Mouse (Mus musculus): ENCODE results near the gene Commd3. TPM values are rescaled to one million over a fixed set of nuclear protein-coding genes. Genes with fewer than 3 reads are reported as not detected.
A peak's percentile ranks its signal among the peaks of the same experiment; 100 is the strongest.

Commd3 gene
- polyA plus RNA-seq, 1 experiment from 2014 or later = 215 TPM

DNA sequence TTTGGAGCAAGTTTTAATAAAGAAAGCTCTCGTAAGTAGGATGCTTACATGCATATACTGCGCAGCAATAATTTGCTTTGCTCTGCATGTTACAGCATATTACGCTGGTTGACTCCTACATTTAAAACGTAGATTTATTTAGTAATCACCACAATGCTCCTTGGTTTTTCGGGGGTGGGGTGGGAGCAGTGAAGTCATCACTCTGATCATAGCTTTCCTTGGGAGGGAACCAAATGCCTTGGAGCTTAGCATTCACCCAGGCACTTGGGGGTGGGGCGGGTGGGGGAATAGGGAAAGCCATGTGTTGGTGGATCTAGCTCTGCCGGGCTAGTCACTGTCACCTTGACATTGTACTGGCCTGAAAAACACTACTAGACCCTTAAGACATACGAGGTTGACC, 23.0 kb downstream of the Commd3 start:
- H3K9ac ChIP-seq = no peak overlapping the region
- WGBS = 6% methylated on average over 8 of the region's 8 CpGs
- no peaks in the 10 kb centered on the region for H3K36me3 ChIP-seq
- H3K4me1 ChIP-seq = peaks cover 28% of the 10 kb centered on the region
- H3K4me3 ChIP-seq (replicated peaks) = peak overlapping the region; percentile 73; the same call in 1 of the 2 replicates
- H3K27ac ChIP-seq (replicated peaks) = no peak overlapping the region
- H3K27me3 ChIP-seq = peaks cover 74% of the 10 kb centered on the region
- no peak for ATAC-seq (ENCODE audit: insufficient number of reproducible peaks, low FRiP score, low TSS enrichment, low read depth)
- H3K9me3 ChIP-seq (replicated peaks) = no peaks in the 10 kb centered on the region
- peak overlapping the region; percentile 96; the same call in 1 of the 2 replicates for H3K4me2 ChIP-seq (replicated peaks)

DNA sequence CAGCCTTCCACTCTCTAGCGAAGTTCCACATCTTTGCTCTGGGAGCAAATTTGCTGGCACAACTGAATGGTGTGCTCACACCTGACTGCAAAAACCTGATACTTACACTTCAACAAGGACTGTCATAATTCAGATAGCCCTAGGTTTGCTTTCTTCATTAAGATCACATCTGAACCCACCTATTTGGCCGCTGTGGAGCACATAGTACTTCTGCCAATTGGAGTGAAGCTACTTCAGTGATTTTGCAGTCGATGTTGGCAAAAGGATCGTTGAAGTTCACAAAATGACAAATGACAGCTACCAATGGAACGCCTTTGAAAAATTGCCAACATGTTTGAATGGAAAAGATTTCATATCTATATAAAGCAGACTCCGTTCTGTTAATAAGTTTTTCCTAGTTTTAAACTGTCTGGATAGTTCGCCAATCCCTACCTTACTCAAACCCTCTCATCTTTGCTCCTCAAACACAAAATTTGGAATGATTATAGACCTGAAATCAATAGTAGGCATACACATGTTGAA, 23.5 kb downstream of the Commd3 start:
- Histone ChIP-seq H3K4me1 (peaks cover 22% of the 10 kb centered on the region), H3K9me3 (replicated peaks) (no peaks in the 10 kb centered on the region), H3K4me2 (replicated peaks) (no peak overlapping the region), H3K27ac (replicated peaks) (no peak overlapping the region), H3K9ac (no peak overlapping the region), H3K4me3 (replicated peaks) (no peak overlapping the region), H3K27me3 (peaks cover 73% of the 10 kb centered on the region), H3K36me3 (no peaks in the 10 kb centered on the region)
- no peak for ATAC-seq (ENCODE audit: insufficient number of reproducible peaks, low FRiP score, low TSS enrichment, low read depth)
- WGBS = 10% methylated on average over 7 of the region's 7 CpGs

DNA sequence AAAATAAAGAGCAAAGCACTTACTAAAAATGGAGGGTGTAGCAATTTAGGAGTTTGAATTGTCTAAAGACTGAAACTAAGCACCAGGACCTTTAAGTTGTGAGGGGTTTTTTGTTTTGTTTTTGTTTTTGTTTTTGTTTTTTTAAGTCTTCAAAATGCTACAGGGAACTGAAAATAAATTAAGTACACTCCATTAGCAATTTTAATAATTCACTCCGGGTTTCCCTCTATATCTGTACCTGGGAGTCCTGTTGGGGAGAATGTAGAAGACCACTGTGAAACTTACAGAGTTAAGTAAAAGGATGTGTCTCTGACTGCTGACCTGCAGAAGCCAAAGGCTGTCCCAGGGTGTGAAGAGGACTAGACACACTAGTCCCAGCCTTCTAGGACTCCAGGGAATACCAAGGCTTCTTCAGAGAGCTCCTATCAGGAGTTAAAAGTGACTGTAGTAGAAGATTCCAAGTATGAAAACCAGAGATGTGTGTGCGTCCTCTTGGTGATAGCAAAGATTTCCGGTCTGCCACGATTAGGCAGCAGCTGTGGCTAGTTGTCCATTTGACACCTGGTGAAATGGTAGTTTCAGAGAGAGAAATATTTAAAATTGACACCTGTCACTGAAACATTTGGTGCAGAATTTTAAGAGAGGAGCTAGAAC, 25.5 kb downstream of the Commd3 start:
- H3K4me1 ChIP-seq = peaks cover 22% of the 10 kb centered on the region
- H3K36me3 ChIP-seq = no peaks in the 10 kb centered on the region
- H3K9ac ChIP-seq = no peak overlapping the region
- no peaks in the 10 kb centered on the region for H3K9me3 ChIP-seq (replicated peaks)
- no peak overlapping the region for H3K27ac ChIP-seq (replicated peaks)
- 3% methylated on average over 4 of the region's 4 CpGs for WGBS
- peaks cover 68% of the 10 kb centered on the region for H3K27me3 ChIP-seq
- H3K4me3 ChIP-seq (replicated peaks) = no peak overlapping the region
- ATAC-seq (ENCODE audit: insufficient number of reproducible peaks, low FRiP score, low TSS enrichment, low read depth) = no peak
- no peak overlapping the region for H3K4me2 ChIP-seq (replicated peaks)

DNA sequence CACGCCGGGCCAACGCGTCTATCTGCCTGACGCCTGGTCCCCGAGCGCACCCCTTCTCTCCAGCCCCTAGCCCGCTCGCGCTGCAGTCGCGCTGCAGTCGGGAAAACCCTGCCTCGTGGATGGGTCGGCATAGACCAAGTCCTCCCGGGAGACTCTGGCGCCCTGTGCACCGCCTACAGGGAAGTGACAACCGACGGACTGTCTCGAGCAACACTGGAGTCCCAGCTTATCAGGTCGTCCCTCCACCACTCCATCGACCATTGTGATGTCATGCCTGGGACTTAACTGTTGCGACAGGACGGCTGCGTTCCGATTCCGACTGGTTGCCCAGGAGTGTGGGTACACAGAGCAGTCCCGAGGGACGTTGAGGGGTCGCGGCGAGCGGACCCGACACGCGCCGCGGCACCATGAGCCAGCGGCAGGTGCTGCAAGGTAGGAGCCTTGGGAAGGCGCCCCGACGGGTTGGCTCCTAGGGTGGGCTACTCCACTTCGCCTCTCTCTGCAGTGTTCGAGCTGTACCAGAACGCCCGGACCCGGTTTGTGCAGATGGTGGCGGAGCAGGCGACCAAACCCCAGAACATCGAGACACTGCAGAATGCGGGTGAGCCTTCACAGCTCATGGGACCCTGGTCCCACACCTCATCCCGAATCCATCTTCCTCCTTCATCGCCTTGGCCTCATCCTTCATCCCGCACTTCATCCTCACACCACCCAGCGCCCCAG, 26.6 kb downstream of the Commd3 start:
- no peak for ATAC-seq (ENCODE audit: insufficient number of reproducible peaks, low FRiP score, low TSS enrichment, low read depth)
- Histone ChIP-seq H3K9ac (no peak overlapping the region), H3K9me3 (replicated peaks) (no peaks in the 10 kb centered on the region), H3K4me1 (peaks cover 20% of the 10 kb centered on the region), H3K27me3 (peaks cover 66% of the 10 kb centered on the region), H3K36me3 (no peaks in the 10 kb centered on the region), H3K4me2 (replicated peaks) (peak overlapping the region; percentile 24; the same call in 1 of the 2 replicates), H3K27ac (replicated peaks) (no peak overlapping the region), H3K4me3 (replicated peaks) (peak overlapping the region; percentile 18)
- WGBS = under 1% methylated on average over 56 of the region's 56 CpGs

DNA sequence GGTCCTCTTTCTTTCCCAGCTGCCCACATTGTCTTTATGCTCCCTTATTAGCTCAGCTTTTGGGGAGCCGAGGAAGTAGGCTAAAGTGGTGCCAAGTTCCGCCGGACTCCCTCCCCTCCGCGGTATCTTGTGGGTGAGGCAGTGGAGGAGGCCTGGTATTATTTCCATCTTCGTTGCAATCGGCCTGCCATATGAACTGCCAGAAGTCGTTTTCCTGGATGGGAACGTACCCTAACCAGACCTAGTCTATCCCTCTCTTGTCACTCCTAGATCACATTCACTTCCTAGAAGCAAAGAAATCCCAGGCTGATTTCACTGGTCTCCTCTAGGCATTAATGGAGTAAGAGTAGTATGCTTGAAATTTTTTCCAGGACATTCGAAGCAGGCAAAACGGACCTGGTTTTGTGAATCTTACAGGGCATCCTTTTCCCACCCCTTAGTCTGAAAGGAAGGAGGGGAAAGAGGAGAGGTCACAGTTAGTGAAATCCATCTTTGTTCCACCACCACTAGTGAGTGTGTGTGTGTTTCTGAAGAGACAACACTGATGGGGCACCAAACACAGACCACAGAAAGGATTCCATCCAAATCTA, 27.3 kb downstream of the Commd3 start:
- H3K27me3 ChIP-seq = peaks cover 63% of the 10 kb centered on the region
- no peak for ATAC-seq (ENCODE audit: insufficient number of reproducible peaks, low FRiP score, low TSS enrichment, low read depth)
- no peak overlapping the region for H3K27ac ChIP-seq (replicated peaks)
- WGBS = 1% methylated on average over 11 of the region's 11 CpGs
- no peak overlapping the region for H3K9ac ChIP-seq
- no peaks in the 10 kb centered on the region for H3K36me3 ChIP-seq
- no peak overlapping the region for H3K4me3 ChIP-seq (replicated peaks)
- no peaks in the 10 kb centered on the region for H3K9me3 ChIP-seq (replicated peaks)
- peaks cover 16% of the 10 kb centered on the region for H3K4me1 ChIP-seq
- no peak overlapping the region for H3K4me2 ChIP-seq (replicated peaks)

DNA sequence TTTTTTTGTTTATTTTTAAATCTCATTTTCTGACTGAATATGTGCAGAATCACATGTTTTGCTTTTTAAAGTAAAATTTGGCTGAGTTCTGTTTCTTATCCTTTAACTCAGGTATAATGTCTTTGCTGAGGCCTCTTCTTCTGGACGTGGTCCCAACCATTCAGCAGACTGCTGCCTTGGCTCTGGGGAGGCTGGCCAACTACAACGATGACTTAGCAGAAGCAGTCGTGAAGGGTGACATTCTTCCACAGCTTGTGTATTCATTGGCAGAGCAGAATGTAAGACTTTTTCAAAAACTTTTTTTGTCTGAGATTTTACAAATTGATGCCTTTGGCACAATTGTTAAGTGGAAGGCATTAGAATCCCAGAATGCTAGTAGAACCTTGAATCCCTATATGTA, 38.2 kb downstream of the Commd3 start:
- WGBS = 62% methylated on average over 3 of the region's 3 CpGs
- no peak for ATAC-seq (ENCODE audit: insufficient number of reproducible peaks, low FRiP score, low TSS enrichment, low read depth)
- no peaks in the 10 kb centered on the region for H3K36me3 ChIP-seq

DNA sequence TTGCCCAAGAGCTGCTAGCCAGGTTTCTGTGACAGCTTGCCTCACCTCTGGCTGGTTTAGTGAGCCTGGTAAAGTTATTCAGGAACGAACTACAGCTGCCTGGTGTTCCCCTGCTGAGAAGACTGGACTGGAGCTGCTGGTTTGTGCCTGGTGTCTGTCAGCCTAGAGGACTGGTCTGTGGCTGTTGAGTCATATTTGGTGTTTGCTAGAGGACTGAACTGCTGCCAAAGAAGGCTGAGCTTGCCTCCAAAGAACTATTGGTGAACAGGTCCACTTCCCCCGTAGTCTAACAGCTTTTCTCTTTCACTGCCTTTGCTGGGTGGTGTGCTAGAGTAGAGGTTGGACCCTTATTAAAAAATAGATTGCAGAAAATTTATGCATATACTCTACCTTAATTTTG, 40.9 kb downstream of the Commd3 start:
- no peaks in the 10 kb centered on the region for H3K27me3 ChIP-seq
- H3K4me1 ChIP-seq = no peaks in the 10 kb centered on the region
- WGBS = 65% methylated on average over 2 of the region's 2 CpGs
- ATAC-seq (ENCODE audit: insufficient number of reproducible peaks, low FRiP score, low TSS enrichment, low read depth) = no peak
- no peak overlapping the region for H3K4me2 ChIP-seq (replicated peaks)
- H3K4me3 ChIP-seq (replicated peaks) = no peak overlapping the region
- H3K9ac ChIP-seq = no peak overlapping the region
- no peak overlapping the region for H3K27ac ChIP-seq (replicated peaks)
- no peaks in the 10 kb centered on the region for H3K9me3 ChIP-seq (replicated peaks)
- H3K36me3 ChIP-seq = no peaks in the 10 kb centered on the region

More for the DNA sequence above, 38.2 kb downstream of the Commd3 start:
- Histone ChIP-seq H3K27ac (replicated peaks) (no peak overlapping the region), H3K4me1 (no peaks in the 10 kb centered on the region), H3K4me2 (replicated peaks) (no peak overlapping the region), H3K27me3 (peaks cover 3% of the 10 kb centered on the region; the same call in 1 of the 2 replicates), H3K9me3 (replicated peaks) (no peaks in the 10 kb centered on the region), H3K4me3 (replicated peaks) (no peak overlapping the region), H3K9ac (no peak overlapping the region)

DNA sequence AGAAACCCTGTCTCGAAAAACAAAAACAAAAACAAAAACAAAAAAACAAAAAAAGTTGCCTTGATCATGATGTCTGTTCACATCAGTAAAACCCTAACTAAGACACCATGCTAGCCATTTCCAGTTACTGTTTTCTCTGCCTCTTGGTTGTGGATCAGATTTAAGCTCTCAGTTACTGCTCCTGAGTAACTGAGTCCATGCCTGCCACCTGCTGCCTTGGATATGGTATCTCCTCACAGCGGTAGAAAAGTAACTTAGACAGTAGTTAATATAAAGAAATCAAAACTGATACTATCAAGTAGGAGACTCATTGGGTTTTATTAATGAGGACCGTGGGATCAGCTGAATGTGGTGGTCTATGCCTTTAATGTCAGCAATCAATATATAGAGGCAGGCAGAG, 42.2 kb downstream of the Commd3 start:
- H3K27ac ChIP-seq (replicated peaks) = no peak overlapping the region
- no peak for ATAC-seq (ENCODE audit: insufficient number of reproducible peaks, low FRiP score, low TSS enrichment, low read depth)
- no peaks in the 10 kb centered on the region for H3K4me1 ChIP-seq
- H3K4me2 ChIP-seq (replicated peaks) = no peak overlapping the region
- H3K9ac ChIP-seq = no peak overlapping the region
- no peaks in the 10 kb centered on the region for H3K27me3 ChIP-seq
- 74% methylated on average over 3 of the region's 3 CpGs for WGBS
- H3K36me3 ChIP-seq = no peaks in the 10 kb centered on the region
- H3K9me3 ChIP-seq (replicated peaks) = no peaks in the 10 kb centered on the region
- H3K4me3 ChIP-seq (replicated peaks) = no peak overlapping the region

DNA sequence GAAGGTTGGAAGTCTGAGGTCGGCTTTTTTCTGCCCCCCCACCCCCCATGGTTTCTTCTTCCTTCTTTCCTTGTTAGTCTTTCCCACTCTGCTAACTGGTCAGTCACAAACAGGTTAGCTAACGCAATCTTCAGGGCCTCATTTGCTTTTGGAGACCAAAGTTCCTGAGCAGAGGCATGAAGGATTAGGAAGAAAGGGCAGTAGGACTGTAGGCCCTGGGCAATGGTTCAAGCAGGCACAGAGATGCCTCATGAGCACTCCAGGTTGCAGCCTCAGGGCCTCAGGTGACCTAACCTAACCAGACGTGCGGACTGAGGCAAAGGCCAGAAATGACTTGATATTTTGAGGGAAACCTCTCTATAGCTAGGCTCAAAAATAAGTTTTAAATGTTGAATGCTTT, 46.3 kb downstream of the Commd3 start:
- H3K9ac ChIP-seq = no peak overlapping the region
- no peaks in the 10 kb centered on the region for H3K9me3 ChIP-seq (replicated peaks)
- no peaks in the 10 kb centered on the region for H3K4me1 ChIP-seq
- H3K36me3 ChIP-seq = no peaks in the 10 kb centered on the region
- WGBS = 84% methylated on average over 4 of the region's 4 CpGs
- no peak overlapping the region for H3K4me2 ChIP-seq (replicated peaks)
- no peak for ATAC-seq (ENCODE audit: insufficient number of reproducible peaks, low FRiP score, low TSS enrichment, low read depth)
- H3K27me3 ChIP-seq = no peaks in the 10 kb centered on the region
- no peak overlapping the region for H3K27ac ChIP-seq (replicated peaks)
- no peak overlapping the region for H3K4me3 ChIP-seq (replicated peaks)

DNA sequence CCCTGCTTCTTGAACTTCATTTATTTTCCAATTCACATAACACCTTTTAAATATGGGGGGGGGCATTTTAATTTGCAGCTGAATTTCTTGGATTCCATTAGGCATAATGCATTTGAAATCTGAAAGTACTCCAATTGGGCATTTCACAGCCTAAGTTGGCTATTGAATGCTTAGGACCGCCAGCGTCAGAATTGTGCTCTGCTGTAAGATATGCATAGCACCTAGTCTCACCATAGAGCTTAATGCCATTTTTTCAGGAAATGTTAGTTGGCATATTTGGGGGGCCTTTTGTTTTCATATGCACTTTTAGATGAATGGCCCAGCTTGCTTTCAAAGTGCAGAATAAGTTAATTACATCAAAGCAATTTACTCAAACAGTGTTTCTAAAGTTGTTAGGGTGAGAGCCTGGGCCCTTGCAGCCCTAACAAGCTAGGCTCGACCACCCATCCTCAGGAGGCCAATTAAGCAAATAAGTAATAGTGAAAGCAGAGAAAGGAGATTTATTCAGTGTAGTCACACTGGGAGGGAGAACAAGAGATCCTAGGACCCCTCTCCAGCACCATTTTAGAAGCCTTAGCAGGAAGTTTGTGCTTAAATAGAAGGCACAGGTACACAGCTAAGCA, 50.1 kb downstream of the Commd3 start:
- H3K4me2 ChIP-seq (replicated peaks) = no peak overlapping the region
- no peaks in the 10 kb centered on the region for H3K9me3 ChIP-seq (replicated peaks)
- ATAC-seq (ENCODE audit: insufficient number of reproducible peaks, low FRiP score, low TSS enrichment, low read depth) = no peak
- 64% methylated on average over 3 of the region's 3 CpGs for WGBS
- H3K4me3 ChIP-seq (replicated peaks) = no peak overlapping the region
- H3K27ac ChIP-seq (replicated peaks) = no peak overlapping the region
- no peaks in the 10 kb centered on the region for H3K4me1 ChIP-seq
- no peaks in the 10 kb centered on the region for H3K36me3 ChIP-seq
- H3K9ac ChIP-seq = no peak overlapping the region
- no peaks in the 10 kb centered on the region for H3K27me3 ChIP-seq

DNA sequence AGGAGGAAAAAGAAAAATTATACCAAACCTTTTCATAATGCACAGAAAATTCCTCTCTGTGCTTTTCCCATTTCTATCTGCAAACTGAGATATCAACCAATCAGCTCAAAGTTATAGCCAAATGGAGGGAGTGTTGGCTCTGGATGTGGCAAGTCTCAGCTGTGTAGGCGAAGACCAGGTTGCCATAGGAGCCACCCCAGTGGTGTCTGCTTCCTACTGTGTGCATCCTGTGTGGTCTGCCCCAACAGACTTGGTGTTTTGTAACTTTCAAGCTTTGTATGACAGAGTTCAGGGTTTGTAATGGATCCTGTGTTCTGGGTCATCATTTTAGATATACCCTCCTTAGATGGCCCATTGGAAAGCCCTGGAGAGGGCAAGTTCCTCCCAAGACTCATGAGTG, 52.3 kb downstream of the Commd3 start:
- no peak overlapping the region for H3K4me2 ChIP-seq (replicated peaks)
- no peaks in the 10 kb centered on the region for H3K36me3 ChIP-seq
- no peak for ATAC-seq (ENCODE audit: insufficient number of reproducible peaks, low FRiP score, low TSS enrichment, low read depth)
- no peaks in the 10 kb centered on the region for H3K27me3 ChIP-seq
- WGBS = 79% methylated on average over 1 of the region's 1 CpGs
- no peaks in the 10 kb centered on the region for H3K9me3 ChIP-seq (replicated peaks)
- no peaks in the 10 kb centered on the region for H3K4me1 ChIP-seq
- H3K27ac ChIP-seq (replicated peaks) = no peak overlapping the region
- H3K9ac ChIP-seq = no peak overlapping the region
- no peak overlapping the region for H3K4me3 ChIP-seq (replicated peaks)

Data from embryonic facial prominence, embryonic 15.5 days (tissue).